Mouse (Mus musculus) liver, postnatal 0 days (tissue): ENCODE measurements at regions not wholly inside any gene's neighbourhood (a gene's known extent, or its start where the extent isn't known, plus 50 kb on each side); places are given as distances from the start of the nearest gene placed in this dataset.

Source experiments
- ATAC-seq: fragments of 200-750 bp; cut with Nextera tagmentation; 2 replicates; pipeline ENCODE4 v1.8.0; 2017; ENCODE audit warnings: mild to moderate bottlenecking, moderate library complexity
- DNase-seq: peaks from one replicate; pipeline ENCODE4 v3.0.0-alpha.2; 2016
- H3K27ac ChIP-seq: fragments of 300-500 bp; sonication (generic); 2 replicates; pipeline ENCODE4 v1.5.1; 2014; ENCODE audit warnings: antibody characterized with exemption, moderate library complexity, mild to moderate bottlenecking, low read depth
- H3K27me3 ChIP-seq: fragments of 300-500 bp; sonication (generic); 2 replicates; pipeline ENCODE4 v1.6.1; 2014; ENCODE audit warnings: low read length, control low read depth, mixed read lengths; ENCODE audit not compliant: insufficient read depth
- H3K36me3 ChIP-seq: fragments of 300-500 bp; sonication (generic); replicated peaks from 2 replicates; pipeline ENCODE4 v1.6.1; 2014; ENCODE audit warnings: mild to moderate bottlenecking, control low read depth, low read length, moderate library complexity, mixed read lengths; ENCODE audit not compliant: insufficient read depth
- H3K4me1 ChIP-seq: fragments of 300-500 bp; sonication (generic); 2 replicates; pipeline ENCODE4 v1.6.1; 2014; ENCODE audit warnings: antibody characterized with exemption, mild to moderate bottlenecking, control low read depth; ENCODE audit not compliant: insufficient read depth
- H3K4me2 ChIP-seq: fragments of 300-500 bp; sonication (generic); 2 replicates; pipeline ENCODE4 v1.6.1; 2014; ENCODE audit warnings: low read depth, mild to moderate bottlenecking, low read length, moderate library complexity, mixed read lengths
- H3K4me3 ChIP-seq: fragments of 300-500 bp; sonication (generic); 2 replicates; pipeline ENCODE4 v1.5.1; 2014; ENCODE audit warnings: low read depth, low read length
- H3K9ac ChIP-seq: fragments of 300-500 bp; sonication (generic); replicated peaks from 2 replicates; pipeline ENCODE4 v1.6.1; 2014; ENCODE audit warnings: mild to moderate bottlenecking, moderate library complexity
- H3K9me3 ChIP-seq: fragments of 300-500 bp; sonication (generic); 2 replicates; pipeline ENCODE4 v1.6.1; 2016; ENCODE audit warnings: mild to moderate bottlenecking, control low read depth, low read length, mixed read lengths
- CTCF ChIP-seq: sonication (generic); IDR thresholded peaks from 2 replicates; pipeline ENCODE4 v1.5.1; 2016; ENCODE audit warnings: antibody characterized with exemption, low read depth
- EP300 ChIP-seq: IDR thresholded peaks from 2 replicates; pipeline ENCODE4 v1.6.1; 2016; ENCODE audit warnings: antibody characterized with exemption, low read depth, mild to moderate bottlenecking
- WGBS: fragments of 180-500 bp; shearing (Covaris S2); extraction: QIAGEN DNeasy Blood & Tissue Kit; methylation state at CpG from one replicate; pipeline ENCODE4 v1.1.7; 2014; ENCODE audit not compliant: insufficient replicate concordance; 5-methylcytosine and 5-hydroxymethylcytosine counted together

DNA sequence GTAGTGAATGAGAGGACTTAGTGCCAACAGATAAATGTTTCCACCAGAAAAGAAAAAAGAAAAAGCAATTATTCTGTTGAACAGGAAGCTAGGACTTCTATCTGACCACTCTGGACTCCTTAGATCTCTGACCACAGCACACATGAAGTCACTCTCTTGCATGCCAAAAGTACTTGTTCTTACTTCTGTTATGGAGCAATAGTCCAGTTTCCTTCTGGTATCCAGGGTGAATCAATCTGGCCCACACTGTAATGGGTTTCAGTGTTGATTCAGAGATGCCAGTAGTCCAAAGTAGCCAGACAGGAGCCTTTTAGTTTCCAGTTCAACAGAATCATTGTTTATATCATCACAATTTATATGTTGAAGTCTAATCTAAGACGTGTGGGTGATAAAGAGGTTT, 346.7 kb upstream of the Paip1 start:
- H3K27ac ChIP-seq = no peak overlapping the region
- no peak overlapping the region for H3K4me2 ChIP-seq
- H3K36me3 ChIP-seq = no peaks in the 10 kb centered on the region
- no peaks in the 10 kb centered on the region for H3K27me3 ChIP-seq
- DNase-seq (no peak), ATAC-seq (no peak)
- H3K4me1 ChIP-seq = no peaks in the 10 kb centered on the region
- H3K9ac ChIP-seq = no peak overlapping the region
- no peak overlapping the region for H3K4me3 ChIP-seq
- TF ChIP-seq EP300 (no peak), CTCF (no peak)
- H3K9me3 ChIP-seq = no peaks in the 10 kb centered on the region
- 39% methylated on average over 1 of the region's 1 CpGs for WGBS

DNA sequence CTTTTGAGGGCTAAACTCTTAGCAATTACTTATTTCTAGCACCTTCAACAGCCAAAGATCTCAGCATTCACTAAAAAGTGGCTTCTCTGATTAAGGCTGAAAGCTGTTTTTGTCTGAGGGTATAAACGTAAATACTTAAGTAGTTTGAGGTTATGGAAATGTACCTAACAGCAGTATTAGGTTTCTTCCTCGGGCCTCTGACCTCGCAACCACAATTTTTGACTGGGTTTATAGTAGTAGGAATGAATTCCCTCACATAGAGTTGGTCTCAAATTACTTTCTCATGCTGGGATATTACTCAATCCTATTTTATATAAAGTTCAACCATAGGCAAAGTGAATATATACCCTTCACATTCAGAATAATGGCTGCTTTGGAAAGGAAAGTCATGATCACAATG, 310.5 kb upstream of the Paip1 start:
- Histone ChIP-seq H3K4me1 (no peaks in the 10 kb centered on the region), H3K9me3 (no peaks in the 10 kb centered on the region), H3K9ac (no peak overlapping the region), H3K36me3 (no peaks in the 10 kb centered on the region), H3K4me2 (no peak overlapping the region), H3K27me3 (no peaks in the 10 kb centered on the region), H3K4me3 (no peak overlapping the region), H3K27ac (no peak overlapping the region)
- WGBS = 71% methylated on average over 3 of the region's 3 CpGs
- TF ChIP-seq CTCF (no peak), EP300 (no peak)
- ATAC-seq (no peak), DNase-seq (no peak)

DNA sequence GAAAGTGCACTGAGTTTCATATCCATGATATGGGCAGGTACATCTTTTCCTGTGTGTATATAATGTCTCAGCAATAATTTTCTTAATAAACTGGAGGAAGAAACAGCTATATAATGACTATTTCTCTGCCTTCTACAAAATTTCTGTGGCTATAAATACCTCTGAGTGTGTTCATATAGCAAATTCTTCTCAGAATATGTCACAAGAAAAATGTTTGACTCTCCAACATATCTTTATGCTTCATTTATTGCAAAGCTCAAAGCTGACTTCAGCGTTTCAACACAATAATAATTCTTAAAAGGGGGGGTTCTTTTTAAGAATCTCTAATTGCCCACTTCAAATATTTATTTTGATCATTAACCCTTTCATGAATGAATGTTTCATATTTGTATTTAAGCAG, 310.0 kb upstream of the Paip1 start:
- Histone ChIP-seq H3K4me2 (no peak overlapping the region), H3K27ac (no peak overlapping the region), H3K27me3 (no peaks in the 10 kb centered on the region), H3K36me3 (no peaks in the 10 kb centered on the region), H3K4me1 (no peaks in the 10 kb centered on the region), H3K9me3 (no peaks in the 10 kb centered on the region), H3K4me3 (no peak overlapping the region), H3K9ac (no peak overlapping the region)
- TF ChIP-seq CTCF (no peak), EP300 (no peak)
- 65% methylated on average over 1 of the region's 1 CpGs for WGBS
- ATAC-seq = no peak
- no peak for DNase-seq

DNA sequence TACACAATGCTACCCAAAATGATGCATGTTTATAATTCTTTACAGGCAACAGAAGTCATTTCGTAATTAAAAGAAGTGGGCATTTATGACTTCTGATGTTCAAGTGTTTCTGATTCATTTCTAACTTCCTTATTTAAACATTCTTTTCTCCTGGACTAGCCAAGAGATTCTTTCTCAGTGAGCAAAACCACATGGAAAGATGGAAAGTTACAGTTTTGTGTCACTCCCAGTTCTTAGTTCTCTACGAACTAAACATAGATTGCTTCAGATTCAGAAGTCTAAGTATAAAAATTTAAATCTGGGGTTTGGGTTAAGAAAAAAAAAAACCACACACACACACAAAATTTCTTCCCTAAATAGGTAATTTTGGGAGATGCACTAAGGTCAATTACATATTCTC, 288.0 kb upstream of the Paip1 start:
- WGBS = 74% methylated on average over 2 of the region's 2 CpGs
- DNase-seq (no peak), ATAC-seq (no peak)
- Histone ChIP-seq H3K9ac (no peak overlapping the region), H3K27ac (no peak overlapping the region), H3K36me3 (no peaks in the 10 kb centered on the region), H3K4me3 (no peak overlapping the region), H3K9me3 (no peaks in the 10 kb centered on the region), H3K4me1 (no peaks in the 10 kb centered on the region), H3K4me2 (no peak overlapping the region), H3K27me3 (no peaks in the 10 kb centered on the region)
- no peak for TF ChIP-seq CTCF
- no peak for TF ChIP-seq EP300

DNA sequence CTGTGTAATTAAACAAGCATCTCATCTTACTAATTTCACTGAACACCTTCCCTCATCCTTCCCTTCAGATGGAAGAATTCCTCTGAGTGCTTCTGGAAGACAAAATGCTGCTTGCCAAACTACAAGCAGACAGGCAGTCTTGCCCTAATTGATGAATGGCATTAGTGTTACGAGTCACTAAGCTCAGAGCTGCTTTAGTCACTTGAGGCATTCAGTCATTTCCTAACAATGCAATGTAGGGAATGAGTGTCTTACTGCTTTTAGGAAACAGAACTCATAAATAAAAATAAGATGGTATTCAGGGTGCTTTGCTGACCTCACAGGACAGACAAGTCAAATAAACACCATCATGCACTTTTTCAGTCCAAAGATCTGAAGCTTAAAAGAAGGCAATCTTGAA, 285.1 kb upstream of the Paip1 start:
- Histone ChIP-seq H3K27me3 (no peaks in the 10 kb centered on the region), H3K27ac (no peak overlapping the region), H3K4me3 (no peak overlapping the region), H3K9ac (no peak overlapping the region), H3K4me1 (no peaks in the 10 kb centered on the region), H3K4me2 (no peak overlapping the region), H3K9me3 (no peaks in the 10 kb centered on the region), H3K36me3 (no peaks in the 10 kb centered on the region)
- WGBS = 0% methylated on average over 1 of the region's 1 CpGs
- TF ChIP-seq EP300 = no peak
- TF ChIP-seq CTCF = no peak
- no peak for ATAC-seq
- DNase-seq = no peak

DNA sequence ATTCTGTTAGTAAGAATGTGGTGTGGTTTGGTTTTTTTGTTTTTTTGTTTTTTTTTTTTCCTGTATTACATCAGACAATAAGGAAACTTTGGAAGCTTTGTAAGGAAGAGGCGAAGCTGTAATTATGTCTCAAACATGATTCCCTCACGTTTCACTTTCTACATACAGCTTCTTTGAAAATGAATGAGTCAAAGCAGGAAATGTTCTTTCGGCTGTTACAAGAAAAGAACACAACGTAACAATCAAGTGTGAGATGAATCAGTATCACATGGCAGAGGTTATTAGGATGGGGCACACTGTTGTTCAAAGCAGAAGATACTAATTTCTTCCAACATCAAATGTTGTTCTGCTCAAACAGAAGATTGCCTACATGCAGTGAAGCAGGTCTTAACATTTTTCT, 282.7 kb upstream of the Paip1 start:
- DNase-seq = no peak
- ATAC-seq = no peak

DNA sequence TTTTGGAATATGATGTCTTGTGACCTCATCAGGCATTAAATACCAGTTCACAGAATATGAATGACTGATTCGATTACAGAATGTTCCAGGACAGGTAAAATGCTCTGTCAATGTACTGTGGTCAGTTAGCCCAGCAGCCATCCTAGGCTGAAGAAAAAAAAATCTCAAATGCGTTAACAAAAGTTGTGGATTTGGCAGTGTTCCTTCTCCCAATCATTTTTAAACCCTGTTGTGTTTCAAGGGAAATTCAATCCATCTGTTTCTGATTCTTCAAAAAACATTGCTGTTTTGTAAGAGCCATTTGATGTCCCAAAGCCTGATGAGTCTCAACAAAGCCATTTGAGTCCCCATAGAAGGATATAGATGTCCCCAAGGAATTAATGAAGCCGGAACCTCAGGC, 280.7 kb upstream of the Paip1 start:
- H3K27ac ChIP-seq = no peak overlapping the region
- no peaks in the 10 kb centered on the region for H3K36me3 ChIP-seq
- no peak overlapping the region for H3K4me3 ChIP-seq
- H3K4me2 ChIP-seq = no peak overlapping the region
- no peaks in the 10 kb centered on the region for H3K27me3 ChIP-seq
- no peak for TF ChIP-seq EP300
- no peak for TF ChIP-seq CTCF
- no peak for ATAC-seq
- no peaks in the 10 kb centered on the region for H3K9me3 ChIP-seq
- WGBS = 82% methylated on average over 3 of the region's 3 CpGs
- H3K9ac ChIP-seq = no peak overlapping the region
- DNase-seq = no peak
- no peaks in the 10 kb centered on the region for H3K4me1 ChIP-seq

More for the DNA sequence above, 282.7 kb upstream of the Paip1 start:
- no peaks in the 10 kb centered on the region for H3K9me3 ChIP-seq
- WGBS = 58% methylated on average over 4 of the region's 4 CpGs
- H3K27ac ChIP-seq = no peak overlapping the region
- no peak overlapping the region for H3K9ac ChIP-seq
- H3K36me3 ChIP-seq = no peaks in the 10 kb centered on the region
- H3K27me3 ChIP-seq = no peaks in the 10 kb centered on the region
- no peak overlapping the region for H3K4me3 ChIP-seq
- no peaks in the 10 kb centered on the region for H3K4me1 ChIP-seq
- no peak for TF ChIP-seq EP300
- no peak for TF ChIP-seq CTCF
- H3K4me2 ChIP-seq = no peak overlapping the region
